Mouse (Mus musculus) neural tube, embryonic 14.5 days (tissue): ENCODE measurements around the gene Slc30a4. TPM values are rescaled to one million over a fixed set of nuclear protein-coding genes. Genes with fewer than 3 reads are reported as not detected.
A peak's percentile ranks its signal among the peaks of the same experiment; 100 is the strongest.

Experiments
- ATAC-seq: fragments of 200-750 bp; cut with Nextera tagmentation; 2 replicates; pipeline ENCODE4 v1.8.0; 2017; ENCODE audit warnings: low read depth, mild to moderate bottlenecking, moderate TSS enrichment, moderate library complexity
- H3K27ac ChIP-seq: fragments of 300-500 bp; sonication (generic); 2 replicates; pipeline ENCODE4 v1.5.1; 2014; ENCODE audit warnings: low read depth, mild to moderate bottlenecking, control low read depth, low read length, moderate library complexity, mixed read lengths
- H3K27me3 ChIP-seq: fragments of 300-500 bp; sonication (generic); 2 replicates; pipeline ENCODE4 v1.6.1; 2014; ENCODE audit warnings: low read length; ENCODE audit not compliant: control insufficient read depth, insufficient read depth
- H3K36me3 ChIP-seq: fragments of 300-500 bp; sonication (generic); 2 replicates; pipeline ENCODE4 v1.6.1; 2014; ENCODE audit warnings: low read length, mixed read lengths; ENCODE audit not compliant: control insufficient read depth, insufficient read depth
- H3K4me1 ChIP-seq: fragments of 300-500 bp; sonication (generic); 2 replicates; pipeline ENCODE4 v1.6.1; 2014; ENCODE audit warnings: low read length; ENCODE audit not compliant: control insufficient read depth, insufficient read depth
- H3K4me2 ChIP-seq: fragments of 300-500 bp; sonication (generic); 2 replicates; pipeline ENCODE4 v1.6.1; 2014; ENCODE audit warnings: mild to moderate bottlenecking, low read depth, low read length, control low read depth
- H3K4me3 ChIP-seq: fragments of 300-500 bp; sonication (generic); 2 replicates; pipeline ENCODE4 v1.5.1; 2014; ENCODE audit warnings: low read depth, low read length, control low read depth, mixed read lengths
- H3K9ac ChIP-seq: fragments of 300-500 bp; sonication (generic); replicated peaks from 2 replicates; pipeline ENCODE4 v1.6.1; 2014; ENCODE audit warnings: low read depth, mild to moderate bottlenecking, control low read depth, low read length, mixed read lengths
- H3K9me3 ChIP-seq: fragments of 300-500 bp; sonication (generic); 2 replicates; pipeline ENCODE4 v1.6.1; 2016; ENCODE audit warnings: low read length; ENCODE audit not compliant: control insufficient read depth
- WGBS: fragments of 180-500 bp; shearing (Covaris S2); extraction: QIAGEN DNeasy Blood & Tissue Kit; methylation state at CpG from one replicate; pipeline ENCODE4 v1.1.7; 2014; 5-methylcytosine and 5-hydroxymethylcytosine counted together
- microRNA counts: library from miRNA; unstranded; fragments of <30 nt; microRNA quantifications from one replicate; lab custom pipeline; 2016
- microRNA-seq: library from miRNA; unstranded; fragments of <30 nt; microRNA quantifications from one replicate; pipeline ENCODE4, GENCODE M21; 2016
- polyA plus RNA-seq: library from polyadenylated mRNA; unstranded; fragments of >200 nt; fragmentation: Nextera tagmentation; extraction: Ambion mirVana; gene quantifications from 2 replicates; pipeline ENCODE4 v1.2.1, GENCODE M21; 2014

Gene Slc30a4
- polyA plus RNA-seq, 1 experiment from 2014 or later: 12.5 TPM

DNA sequence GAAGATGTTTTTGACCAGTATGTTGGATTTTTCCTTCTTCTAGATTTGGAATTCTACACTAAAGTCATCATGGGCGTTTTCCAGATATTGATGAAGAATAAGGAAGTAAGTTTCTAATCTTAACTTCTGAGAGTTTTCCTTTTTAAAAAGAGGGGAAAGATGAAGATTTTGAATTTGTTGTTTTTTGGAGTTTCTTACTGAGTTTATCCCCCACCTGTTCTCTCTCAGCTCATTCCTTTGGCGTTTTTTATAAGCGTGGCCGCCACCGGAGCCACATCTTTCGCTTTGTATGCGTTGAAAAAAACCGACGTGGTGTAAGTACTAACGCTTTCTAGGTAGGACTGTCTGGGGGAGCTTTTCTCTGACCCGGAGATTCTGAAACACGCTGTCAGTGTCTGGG lies 64.4 kb downstream of the Slc30a4 start:
- no peak for ATAC-seq
- no peaks in the 10 kb centered on the region for H3K9me3 ChIP-seq
- H3K4me1 ChIP-seq: no peaks in the 10 kb centered on the region
- no peaks in the 10 kb centered on the region for H3K27me3 ChIP-seq
- no peak overlapping the region for H3K9ac ChIP-seq
- H3K4me2 ChIP-seq: peak overlapping the region; percentile 57
- 36% methylated on average over 12 of the region's 12 CpGs for WGBS
- H3K36me3 ChIP-seq: peaks cover 7% of the 10 kb centered on the region; the same call in 1 of the 2 replicates
- no peak overlapping the region for H3K27ac ChIP-seq
- H3K4me3 ChIP-seq: peak overlapping the region; percentile 36

DNA sequence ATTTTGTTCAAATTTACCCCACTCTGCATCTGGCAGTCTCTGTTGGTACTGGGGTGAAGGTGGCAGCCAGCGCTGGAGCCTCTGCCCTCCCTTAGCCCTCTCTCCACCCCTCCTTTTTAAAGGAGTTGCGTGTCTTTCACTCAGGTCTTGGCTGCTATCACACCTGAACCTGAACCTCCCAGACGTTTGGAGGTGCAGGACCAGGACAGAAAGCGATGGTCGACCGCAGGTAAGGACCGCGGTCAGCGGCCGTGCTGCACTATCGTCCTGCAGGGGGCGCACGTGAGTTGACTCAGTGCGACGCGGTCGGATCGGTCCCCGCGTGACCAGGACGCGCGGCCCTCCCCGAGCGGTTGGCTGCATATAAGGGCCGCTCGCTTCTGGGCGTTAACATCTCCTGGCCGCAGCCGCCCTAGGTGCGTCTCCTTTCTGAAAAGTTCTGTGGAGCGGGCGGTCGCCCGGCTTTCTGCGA lies 64.9 kb downstream of the Slc30a4 start:
- H3K4me3 ChIP-seq: peak overlapping the region; percentile 36
- peaks cover 7% of the 10 kb centered on the region; the same call in 1 of the 2 replicates for H3K36me3 ChIP-seq
- no peaks in the 10 kb centered on the region for H3K27me3 ChIP-seq
- ATAC-seq: peak; percentile 87
- no peak overlapping the region for H3K27ac ChIP-seq
- peak overlapping the region; percentile 57 for H3K4me2 ChIP-seq
- H3K9me3 ChIP-seq: no peaks in the 10 kb centered on the region
- H3K4me1 ChIP-seq: no peaks in the 10 kb centered on the region
- 1% methylated on average over 36 of the region's 36 CpGs for WGBS
- H3K9ac ChIP-seq: peak overlapping the region; percentile 32

DNA sequence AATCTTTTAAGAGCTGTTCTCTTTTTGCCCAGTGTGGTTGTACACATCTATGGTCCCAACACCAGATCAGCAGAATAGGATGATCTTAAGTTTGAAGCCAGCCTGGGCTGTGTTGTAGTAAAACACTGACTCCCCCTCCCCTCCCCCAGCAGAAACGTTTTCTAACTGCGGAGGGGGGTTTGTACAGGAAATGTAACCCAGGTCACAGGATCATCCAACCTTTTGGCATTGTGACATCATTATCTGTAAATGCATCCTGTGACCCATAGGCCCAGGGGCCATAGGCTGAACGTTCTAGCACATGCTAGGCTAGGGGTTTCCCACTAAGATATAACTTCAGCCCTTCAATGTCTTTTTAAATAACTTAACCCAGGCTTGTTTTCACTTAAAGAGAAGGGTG lies 65.8 kb downstream of the Slc30a4 start, which contains the start of gene AA467197:
Gene AA467197, plus strand, starts transcription at position 301 of the 400 bp plus-strand sequence.
- no peak for ATAC-seq

More for the DNA sequence above, 65.8 kb downstream of the Slc30a4 start, which contains the start of gene AA467197:
- H3K27ac ChIP-seq: no peak within 1 kb of the TSS
- H3K4me3 ChIP-seq: peak within 1 kb of the TSS; percentile 36
- WGBS: 65% methylated on average over 3 of the region's 3 CpGs
- peaks cover 7% of the 10 kb centered on the region; the same call in 1 of the 2 replicates for H3K36me3 ChIP-seq
- H3K4me1 ChIP-seq: peaks cover 6% of the 10 kb centered on the region
- H3K27me3 ChIP-seq: no peaks in the 10 kb centered on the region
- H3K4me2 ChIP-seq: peak within 1 kb of the TSS; percentile 57
- no peaks in the 10 kb centered on the region for H3K9me3 ChIP-seq
- peak within 1 kb of the TSS; percentile 32 for H3K9ac ChIP-seq

MicroRNAs within 50 kb of the gene (microRNA counts, 519-probe panel; counts per million panel counts)
- microRNA mmu-miR-147 (lab: Ali Mortazavi, UCI): not detected

Small RNAs within 50 kb of the gene (microRNA-seq; reads per million reads assigned to microRNA genes)
- gene Mir147: 4.6 reads per million, percentile 8 among the genes with 10 or more reads in this experiment

Other genes starting within 250 kb of the Slc30a4 start
- gene Gm14085, start 217.7 kb downstream of the Slc30a4 start, polyA plus RNA-seq: not detected in 2 replicates
- 35.3 and 37.6 TPM in 2 replicates for gene Gatm, start 91.4 kb downstream of the Slc30a4 start, polyA plus RNA-seq
- 0.50 and 0.64 TPM in 2 replicates for gene AA467197, start 65.7 kb downstream of the Slc30a4 start, polyA plus RNA-seq
- gene Bloc1s6, start 35.8 kb upstream of the Slc30a4 start, polyA plus RNA-seq: 84.3 and 86.5 TPM in 2 replicates
- gene Sqor, start 62.6 kb upstream of the Slc30a4 start, polyA plus RNA-seq: 3.0 and 3.3 TPM in 2 replicates